Mouse (Mus musculus) B cell, adult 62 days (primary cell): Measurements from ENCODE around the gene Prps1l3. TPM values are rescaled to one million over a fixed set of nuclear protein-coding genes. Genes with fewer than 3 reads are reported as not detected.

ENCODE experiments used
- total RNA-seq: library from RNA; stranded (reverse); gene quantifications from 4 replicates; pipeline ENCODE4 v1.2.4, GENCODE M21; 2023

Gene Prps1l3
- total RNA-seq, result 52.8 to 60.0 TPM (median 58.0 TPM) in 4 replicates

DNA sequence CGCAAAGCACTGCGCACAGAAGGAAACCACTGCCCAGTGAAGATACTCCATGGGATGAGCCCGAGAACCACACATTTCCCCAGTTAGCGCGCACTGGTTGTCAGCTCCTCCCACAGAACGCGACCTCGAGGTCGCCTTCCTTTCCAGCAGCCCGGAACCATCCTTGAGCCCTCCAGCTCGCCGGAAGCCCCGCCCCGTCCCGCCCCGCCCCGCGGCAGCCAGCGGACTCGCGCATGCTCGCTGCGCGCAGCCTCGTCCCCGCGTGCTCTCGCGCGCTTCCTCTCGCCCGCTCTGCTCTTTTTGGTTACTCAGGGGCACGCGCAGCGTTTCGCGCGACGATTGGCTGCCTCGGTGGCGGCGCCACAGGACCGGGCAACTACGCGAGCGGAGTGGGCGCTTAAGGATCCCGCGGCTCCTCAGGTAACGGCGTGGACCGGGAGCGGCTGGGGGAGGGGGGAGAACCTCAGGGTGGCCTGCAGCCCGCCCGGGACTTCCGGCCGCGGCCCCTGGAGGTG, at the start of gene Prps1l3, which contains the start of gene Mipol1:
Gene Prps1l3, plus strand, starts transcription at position 221 of the 515 bp plus-strand sequence.
Gene Mipol1, plus strand, starts transcription at position 236 of the 515 bp plus-strand sequence.

GRCm38 (mm10) chr12:57197363-57198026, 32.7 kb upstream of the Prps1l3 start, which contains the start of gene Slc25a21:
Slc25a21 (minus strand) TSS chr12:57197472.

Other genes with a start within 250 kb of the Prps1l3 start
- 0.22 TPM in 1 of 4 replicates, not detected in the others for gene Slc25a21, start 32.9 kb upstream of the Prps1l3 start, total RNA-seq
- 7.4 to 11.3 TPM (median 9.2 TPM) in 4 replicates for gene Mipol1, start within 50 bp of the Prps1l3 start, total RNA-seq